Mouse (Mus musculus): ENCODE measurements around the gene Rpl36-ps4. TPM values are rescaled to one million over a fixed set of nuclear protein-coding genes. Genes with fewer than 3 reads are reported as not detected.

The Rpl36-ps4 gene
- not detected in 2 replicates for polyA plus RNA-seq (2014; fragmentation: Nextera tagmentation; extraction: Ambion mirVana)

DNA sequence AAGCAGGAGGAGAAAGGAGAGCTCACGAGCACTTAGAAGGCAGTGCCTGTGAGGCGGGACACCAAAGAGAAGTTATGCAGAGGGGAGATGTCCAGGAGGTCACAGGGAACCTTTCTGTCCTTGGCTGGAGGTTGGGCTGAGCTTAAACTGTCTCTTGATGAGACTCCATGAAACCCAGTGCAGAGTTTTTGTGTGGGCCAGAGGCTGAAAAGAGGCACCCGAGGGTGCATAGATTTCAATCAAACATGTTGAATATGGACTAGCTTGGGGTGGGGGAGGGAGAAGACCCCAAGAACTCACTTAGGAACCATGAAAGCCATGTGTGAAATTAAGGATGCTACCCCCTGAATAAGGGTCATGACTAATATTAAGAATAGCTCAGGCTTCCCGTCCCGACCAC is at the start of gene Rpl36-ps4:
Gene Rpl36-ps4, plus strand, starts transcription at position 301 of the 400 bp plus-strand sequence.
- Histone ChIP-seq H3K36me3 (ENCODE audit: control insufficient read depth, insufficient read depth, low read length) (no peaks in the 10 kb centered on the region), H3K9me3 (ENCODE audit: control insufficient read depth, low read length) (no peaks in the 10 kb centered on the region), H3K4me1 (replicated peaks; ENCODE audit: control insufficient read depth, insufficient read depth, low read length) (no peaks in the 10 kb centered on the region), H3K9ac (ENCODE audit: low read length) (no peak within 1 kb of the TSS), H3K27me3 (ENCODE audit: control insufficient read depth, insufficient read depth, low read length) (no peaks in the 10 kb centered on the region), H3K27ac (ENCODE audit: low read depth, low read length) (no peak within 1 kb of the TSS), H3K4me3 (ENCODE audit: low read depth, low read length) (no peak within 1 kb of the TSS), H3K4me2 (ENCODE audit: low read depth, low read length, severe bottlenecking) (no peak within 1 kb of the TSS)
- WGBS = 90% methylated on average over 5 of the region's 5 CpGs
- ATAC-seq (replicated peaks; ENCODE audit: low FRiP score) = no peak
- no peak for DNase-seq (ENCODE audit: low spot score)

DNA sequence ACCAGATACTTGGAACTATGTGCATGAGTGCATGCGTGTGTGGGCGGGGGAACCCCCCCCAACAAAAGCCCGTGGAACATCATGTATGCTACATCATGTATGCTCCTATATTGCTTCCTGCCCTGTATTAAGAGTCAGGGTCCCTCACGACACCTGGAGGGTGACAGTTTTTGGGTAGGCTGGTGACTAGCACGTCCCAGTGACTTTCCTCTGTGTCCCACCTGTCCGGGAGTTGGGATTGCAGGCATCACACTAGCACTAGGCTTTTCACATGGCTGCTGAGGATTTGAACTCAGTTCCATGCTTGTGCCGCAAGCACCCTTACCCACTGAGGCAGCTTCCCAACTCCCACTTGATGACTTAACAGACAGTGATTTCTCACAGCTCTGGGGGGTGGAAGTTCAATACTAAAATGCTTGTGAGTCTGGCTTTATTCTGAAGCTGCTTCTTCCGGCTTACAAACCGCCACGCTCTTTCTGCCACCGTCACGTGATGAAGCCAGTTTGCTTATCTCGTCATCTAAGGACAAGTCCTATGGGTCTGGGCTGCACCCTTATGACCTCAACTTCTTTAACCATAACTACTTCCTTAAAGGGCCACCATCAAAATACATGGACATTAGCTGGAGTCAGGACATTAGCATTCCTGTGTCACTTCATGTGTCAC is 49.2 kb upstream of the Rpl36-ps4 start:
- ATAC-seq (replicated peaks; ENCODE audit: low FRiP score) (no peak), DNase-seq (ENCODE audit: low spot score) (peak; percentile 21)
- Histone ChIP-seq H3K9ac (ENCODE audit: low read length) (no peak overlapping the region), H3K4me1 (replicated peaks; ENCODE audit: control insufficient read depth, insufficient read depth, low read length) (0 out of 2 replicates have a peak, but pooled peaks cover under 1% of the 10 kb centered on the region), H3K27ac (ENCODE audit: low read depth, low read length) (no peak overlapping the region), H3K9me3 (ENCODE audit: control insufficient read depth, low read length) (no peaks in the 10 kb centered on the region), H3K4me3 (ENCODE audit: low read depth, low read length) (no peak overlapping the region), H3K4me2 (ENCODE audit: low read depth, low read length, severe bottlenecking) (no peak overlapping the region), H3K36me3 (ENCODE audit: control insufficient read depth, insufficient read depth, low read length) (no peaks in the 10 kb centered on the region), H3K27me3 (ENCODE audit: control insufficient read depth, insufficient read depth, low read length) (no peaks in the 10 kb centered on the region; the same call in 1 of the 2 replicates)
- WGBS = 80% methylated on average over 13 of the region's 13 CpGs

DNA sequence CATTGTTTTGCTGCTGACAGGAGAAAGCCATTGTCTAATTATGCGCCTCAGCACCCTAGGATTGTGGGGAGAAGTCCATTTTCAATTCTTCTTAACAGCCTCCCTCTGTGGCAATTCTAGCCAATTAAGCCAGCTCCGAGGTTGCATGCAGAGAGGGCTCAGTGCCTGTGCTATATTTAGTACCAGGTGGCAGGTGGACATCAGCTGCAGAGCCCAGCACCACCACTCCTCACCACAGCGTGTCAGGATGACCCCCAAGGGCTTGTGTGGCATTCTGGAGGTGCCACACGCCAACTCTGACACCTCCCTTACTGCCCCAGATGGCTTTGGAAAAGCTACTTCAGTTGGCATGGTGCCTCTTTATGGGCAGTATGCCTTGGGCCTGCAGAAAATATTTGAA is 48.5 kb upstream of the Rpl36-ps4 start:
- no peak overlapping the region for H3K4me2 ChIP-seq (ENCODE audit: low read depth, low read length, severe bottlenecking)
- no peaks in the 10 kb centered on the region for H3K9me3 ChIP-seq (ENCODE audit: control insufficient read depth, low read length)
- H3K4me1 ChIP-seq (replicated peaks; ENCODE audit: control insufficient read depth, insufficient read depth, low read length) = peaks cover 4% of the 10 kb centered on the region; the same call in 1 of the 2 replicates
- no peak overlapping the region for H3K4me3 ChIP-seq (ENCODE audit: low read depth, low read length)
- 27% methylated on average over 4 of the region's 4 CpGs for WGBS
- H3K27ac ChIP-seq (ENCODE audit: low read depth, low read length) = no peak overlapping the region
- ATAC-seq (replicated peaks; ENCODE audit: low FRiP score) (no peak), DNase-seq (ENCODE audit: low spot score) (peak; percentile 45)
- H3K36me3 ChIP-seq (ENCODE audit: control insufficient read depth, insufficient read depth, low read length) = no peaks in the 10 kb centered on the region
- no peak overlapping the region for H3K9ac ChIP-seq (ENCODE audit: low read length)
- no peaks in the 10 kb centered on the region; the same call in 1 of the 2 replicates for H3K27me3 ChIP-seq (ENCODE audit: control insufficient read depth, insufficient read depth, low read length)

DNA sequence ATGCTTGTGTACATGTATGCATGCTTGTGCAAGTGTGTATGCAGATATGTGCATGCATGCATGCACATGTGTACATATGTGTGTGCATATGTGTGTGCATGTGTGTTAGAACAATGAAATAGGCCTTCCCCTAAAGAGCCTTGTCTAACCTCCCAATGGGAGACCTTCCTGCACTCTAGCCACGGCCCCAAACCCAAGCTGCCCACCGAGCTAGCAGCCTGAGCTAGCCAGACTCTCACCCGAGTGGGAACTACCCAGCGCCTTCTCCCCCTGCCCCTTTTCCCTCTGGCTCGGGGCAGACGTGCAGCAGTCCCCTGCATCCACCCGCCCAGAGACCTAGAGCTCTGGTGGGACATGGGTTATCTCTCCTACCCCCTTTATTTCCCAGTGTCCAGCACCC is 47.3 kb upstream of the Rpl36-ps4 start:
- Histone ChIP-seq H3K27ac (ENCODE audit: low read depth, low read length) (no peak overlapping the region), H3K4me2 (ENCODE audit: low read depth, low read length, severe bottlenecking) (no peak overlapping the region), H3K4me3 (ENCODE audit: low read depth, low read length) (no peak overlapping the region), H3K9ac (ENCODE audit: low read length) (no peak overlapping the region), H3K4me1 (replicated peaks; ENCODE audit: control insufficient read depth, insufficient read depth, low read length) (peaks cover 6% of the 10 kb centered on the region; the same call in 1 of the 2 replicates), H3K27me3 (ENCODE audit: control insufficient read depth, insufficient read depth, low read length) (no peaks in the 10 kb centered on the region; the same call in 1 of the 2 replicates), H3K36me3 (ENCODE audit: control insufficient read depth, insufficient read depth, low read length) (no peaks in the 10 kb centered on the region), H3K9me3 (ENCODE audit: control insufficient read depth, low read length) (no peaks in the 10 kb centered on the region)
- peak; percentile 20 for DNase-seq (ENCODE audit: low spot score)
- no peak for ATAC-seq (replicated peaks; ENCODE audit: low FRiP score)
- WGBS = 80% methylated on average over 7 of the region's 7 CpGs

DNA sequence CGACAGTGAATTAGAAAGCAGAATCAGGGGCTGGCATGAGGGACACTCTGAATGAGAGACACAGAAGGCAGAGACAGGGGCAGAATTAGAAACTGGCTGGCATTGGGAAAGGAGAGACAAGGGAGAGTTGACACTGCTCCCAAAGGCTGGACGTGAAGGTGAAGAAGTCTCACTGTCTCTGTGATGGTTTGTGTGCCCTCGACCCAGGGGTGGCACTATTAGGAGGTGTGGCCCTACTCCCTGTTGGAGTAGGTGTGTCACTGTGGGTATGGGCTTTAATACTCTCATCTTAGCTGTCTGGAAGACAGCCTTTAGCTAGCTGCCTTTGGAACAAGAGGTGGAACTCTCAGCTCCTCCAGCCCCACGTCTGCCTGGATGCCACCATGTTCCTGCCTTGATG is 46.8 kb upstream of the Rpl36-ps4 start:
- Histone ChIP-seq H3K9me3 (ENCODE audit: control insufficient read depth, low read length) (no peaks in the 10 kb centered on the region), H3K4me2 (ENCODE audit: low read depth, low read length, severe bottlenecking) (no peak overlapping the region), H3K27me3 (ENCODE audit: control insufficient read depth, insufficient read depth, low read length) (no peaks in the 10 kb centered on the region; the same call in 1 of the 2 replicates), H3K4me3 (ENCODE audit: low read depth, low read length) (no peak overlapping the region), H3K9ac (ENCODE audit: low read length) (no peak overlapping the region), H3K27ac (ENCODE audit: low read depth, low read length) (no peak overlapping the region), H3K4me1 (replicated peaks; ENCODE audit: control insufficient read depth, insufficient read depth, low read length) (peaks cover 10% of the 10 kb centered on the region; the same call in 1 of the 2 replicates), H3K36me3 (ENCODE audit: control insufficient read depth, insufficient read depth, low read length) (no peaks in the 10 kb centered on the region)
- peak; percentile 28 for DNase-seq (ENCODE audit: low spot score)
- no peak for ATAC-seq (replicated peaks; ENCODE audit: low FRiP score)
- WGBS = 88% methylated on average over 4 of the region's 4 CpGs

- H3K36me3 ChIP-seq (ENCODE audit: control insufficient read depth, insufficient read depth, low read length) = no peaks in the 10 kb centered on the region
- peaks cover 16% of the 10 kb centered on the region for H3K4me1 ChIP-seq (replicated peaks; ENCODE audit: control insufficient read depth, insufficient read depth, low read length)
- no peak for ATAC-seq (replicated peaks; ENCODE audit: low FRiP score)
- no peaks in the 10 kb centered on the region; the same call in 1 of the 2 replicates for H3K27me3 ChIP-seq (ENCODE audit: control insufficient read depth, insufficient read depth, low read length)
- no peaks in the 10 kb centered on the region for H3K9me3 ChIP-seq (ENCODE audit: control insufficient read depth, low read length)
- no peak overlapping the region for H3K9ac ChIP-seq (ENCODE audit: low read length)
- H3K27ac ChIP-seq (ENCODE audit: low read depth, low read length) = no peak overlapping the region
- WGBS = 88% methylated on average over 8 of the region's 8 CpGs
- no peak overlapping the region for H3K4me3 ChIP-seq (ENCODE audit: low read depth, low read length)
- DNase-seq (ENCODE audit: low spot score) = peak; percentile 38
- H3K4me2 ChIP-seq (ENCODE audit: low read depth, low read length, severe bottlenecking) = no peak overlapping the region
Measured at GRCm38 (mm10) chr17:87875346-87875920, 45.3 kb upstream of the Rpl36-ps4 start.

- WGBS = 79% methylated on average over 11 of the region's 11 CpGs
- no peak overlapping the region for H3K4me2 ChIP-seq (ENCODE audit: low read depth, low read length, severe bottlenecking)
- H3K27me3 ChIP-seq (ENCODE audit: control insufficient read depth, insufficient read depth, low read length) = no peaks in the 10 kb centered on the region; the same call in 1 of the 2 replicates
- peak; percentile 50 for DNase-seq (ENCODE audit: low spot score)
- no peak overlapping the region for H3K27ac ChIP-seq (ENCODE audit: low read depth, low read length)
- no peak overlapping the region for H3K9ac ChIP-seq (ENCODE audit: low read length)
- no peaks in the 10 kb centered on the region for H3K9me3 ChIP-seq (ENCODE audit: control insufficient read depth, low read length)
- no peaks in the 10 kb centered on the region for H3K36me3 ChIP-seq (ENCODE audit: control insufficient read depth, insufficient read depth, low read length)
- no peak overlapping the region for H3K4me3 ChIP-seq (ENCODE audit: low read depth, low read length)
- ATAC-seq (replicated peaks; ENCODE audit: low FRiP score) = no peak
- H3K4me1 ChIP-seq (replicated peaks; ENCODE audit: control insufficient read depth, insufficient read depth, low read length) = peaks cover 16% of the 10 kb centered on the region
Measured at GRCm38 (mm10) chr17:87876295-87877000, 44.3 kb upstream of the Rpl36-ps4 start.

DNA sequence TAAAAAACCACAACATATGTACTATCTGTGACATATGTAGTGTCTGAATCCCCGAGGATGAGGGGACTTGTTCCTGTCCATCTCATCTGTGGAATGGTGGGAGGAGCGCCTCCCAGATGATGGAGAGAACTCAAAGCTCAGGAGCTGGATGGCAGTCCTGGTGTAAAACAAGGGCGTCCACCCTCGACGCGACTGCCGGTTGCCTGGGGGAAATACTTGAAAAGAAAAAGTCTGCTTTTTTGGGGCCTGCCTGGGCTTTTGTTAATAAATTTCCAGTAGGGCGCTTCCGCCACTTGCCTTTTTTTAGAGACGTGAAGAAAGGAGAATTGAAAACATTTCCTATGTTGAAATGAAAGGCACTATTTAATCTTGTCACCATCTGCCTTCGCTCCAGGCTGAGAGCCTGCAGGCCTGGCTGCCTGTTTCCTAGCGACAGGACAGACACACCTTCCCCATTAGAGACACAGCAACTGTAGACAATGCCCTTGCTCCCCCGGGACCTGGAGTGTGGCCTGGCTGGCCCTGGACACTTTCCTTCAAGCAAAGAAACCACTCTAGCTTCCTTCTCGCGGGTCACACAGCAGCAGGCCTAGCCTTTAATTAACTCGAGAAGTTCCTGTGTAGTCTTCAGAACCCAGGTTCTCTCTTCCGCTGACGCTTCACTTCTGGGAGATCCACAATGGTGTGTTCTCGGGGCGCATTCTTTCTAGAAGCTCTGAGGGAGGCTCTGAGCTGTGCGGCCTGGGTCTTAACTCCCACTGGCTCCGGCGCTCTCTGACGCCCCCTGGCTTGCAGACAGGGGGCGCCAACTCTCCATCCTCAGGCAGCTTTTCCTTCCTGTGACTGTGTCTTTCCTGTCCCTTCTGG is 43.3 kb upstream of the Rpl36-ps4 start:
- H3K4me2 ChIP-seq (ENCODE audit: low read depth, low read length, severe bottlenecking) = no peak overlapping the region
- H3K36me3 ChIP-seq (ENCODE audit: control insufficient read depth, insufficient read depth, low read length) = no peaks in the 10 kb centered on the region
- H3K27ac ChIP-seq (ENCODE audit: low read depth, low read length) = no peak overlapping the region
- ATAC-seq (replicated peaks; ENCODE audit: low FRiP score) = peak; percentile 63
- no peaks in the 10 kb centered on the region for H3K9me3 ChIP-seq (ENCODE audit: control insufficient read depth, low read length)
- WGBS = 13% methylated on average over 25 of the region's 25 CpGs
- no peak overlapping the region for H3K9ac ChIP-seq (ENCODE audit: low read length)
- no peaks in the 10 kb centered on the region; the same call in 1 of the 2 replicates for H3K27me3 ChIP-seq (ENCODE audit: control insufficient read depth, insufficient read depth, low read length)
- H3K4me3 ChIP-seq (ENCODE audit: low read depth, low read length) = no peak overlapping the region
- peak; percentile 82 for DNase-seq (ENCODE audit: low spot score)
- peaks cover 16% of the 10 kb centered on the region for H3K4me1 ChIP-seq (replicated peaks; ENCODE audit: control insufficient read depth, insufficient read depth, low read length)

All from forebrain, embryonic 11.5 days (tissue).